Mouse (Mus musculus): ENCODE measurements around the gene Gm20696.

- TF ChIP-seq CTCF (IDR thresholded peaks at IDR 0.05; ENCODE audit: borderline replicate concordance, insufficient read depth, low read depth, low read length) (no peak), POLR2A (IDR thresholded peaks at IDR 0.05; ENCODE audit: borderline replicate concordance, insufficient read depth, low read length) (no peak)
Measured at GRCm38 (mm10) chr6:99295495-99295894, 371.1 kb downstream of the Gm20696 start.

Data from cerebellum, adult 2 months (tissue).